Mouse (Mus musculus) thymus, postnatal 4 days (tissue): ENCODE measurements around the gene Gm11733.

ENCODE experiments used
- DNase-seq: peaks from one replicate; pipeline ENCODE4 v3.0.0; 2021

Gm11733 gene

GRCm38 (mm10) chr11:117535491-117536304 is 51.5 kb downstream of the Gm11733 start:
- no peak for DNase-seq

DNA sequence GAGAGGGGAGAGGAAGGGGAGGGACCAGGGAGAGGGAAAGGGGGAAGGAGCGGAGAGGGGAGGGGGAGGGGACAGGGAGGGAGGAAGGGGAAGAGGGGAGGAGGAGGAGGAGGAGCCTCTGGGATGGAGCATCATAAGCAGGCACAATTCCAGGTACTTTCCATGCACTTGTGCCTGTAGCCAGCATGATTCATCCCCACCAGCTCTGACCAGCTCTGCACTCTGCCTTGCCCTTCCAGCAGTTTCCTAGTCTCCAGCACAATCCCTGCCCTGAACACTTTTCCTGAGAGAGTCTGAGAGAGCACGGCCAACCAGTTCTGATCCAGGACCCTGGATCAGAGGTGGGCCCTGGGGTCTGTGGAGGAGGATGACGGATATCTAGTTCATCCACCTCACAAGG is 52.4 kb downstream of the Gm11733 start:
- no peak for DNase-seq
